Mouse (Mus musculus) ES-Bruce4 (cell line): ENCODE results near the gene Lpp. TPM values are rescaled to one million over a fixed set of nuclear protein-coding genes. Genes with fewer than 3 reads are reported as not detected.

ENCODE experiments used
- H3K27ac ChIP-seq: 2 replicates; pipeline ENCODE4 v1.5.1; 2012; ENCODE audit warnings: low read length, inconsistent platforms; ENCODE audit not compliant: insufficient read depth
- H3K27me3 ChIP-seq: 2 replicates; pipeline ENCODE4 v1.6.1; 2012; ENCODE audit warnings: mild to moderate bottlenecking, low read length, inconsistent platforms; ENCODE audit not compliant: control insufficient read depth, poor library complexity, insufficient read depth, severe bottlenecking
- H3K36me3 ChIP-seq: 2 replicates; pipeline ENCODE4 v1.6.1; 2012; ENCODE audit warnings: inconsistent platforms, mild to moderate bottlenecking, low read length, moderate library complexity; ENCODE audit not compliant: control insufficient read depth, poor library complexity, insufficient read depth, severe bottlenecking
- H3K4me1 ChIP-seq: one replicate; pipeline ENCODE4 v1.8.1; 2011; ENCODE audit warnings: low read length; ENCODE audit not compliant: control insufficient read depth, insufficient read depth
- H3K4me3 ChIP-seq: 2 replicates; pipeline ENCODE4 v1.5.1; 2011; ENCODE audit warnings: low read depth, mild to moderate bottlenecking, low read length
- H3K9ac ChIP-seq: 2 replicates; pipeline ENCODE4 v1.6.1; 2012; ENCODE audit warnings: low read depth, mild to moderate bottlenecking, inconsistent platforms; ENCODE audit not compliant: poor library complexity, severe bottlenecking
- H3K9me3 ChIP-seq: replicated peaks from 2 replicates; pipeline ENCODE4 v1.6.1; 2012; ENCODE audit warnings: mild to moderate bottlenecking, low read length, inconsistent platforms; ENCODE audit not compliant: control insufficient read depth, poor library complexity, insufficient read depth, severe bottlenecking
- CTCF ChIP-seq: IDR thresholded peaks from one replicate; pipeline ENCODE4 v1.8.1; 2011; ENCODE audit warnings: low read depth, low read length
- EP300 ChIP-seq: IDR thresholded peaks from 2 replicates; pipeline ENCODE4 v1.6.1; 2011; ENCODE audit warnings: low read depth, low read length; ENCODE audit not compliant: insufficient read depth
- POLR2A ChIP-seq: IDR thresholded peaks from one replicate; pipeline ENCODE4 v1.8.1; 2011; ENCODE audit warnings: low read length; ENCODE audit not compliant: insufficient read depth
- polyA plus RNA-seq: library from polyadenylated mRNA; stranded (reverse); fragments of >200 nt; gene quantifications from 2 replicates; pipeline ENCODE4 v1.2.4, GENCODE M21; 2011; ENCODE audit warnings: low read depth; ENCODE audit not compliant: missing spikeins, insufficient read depth, insufficient read length

Gene Lpp
- polyA plus RNA-seq, 1 experiment, result 48.5 TPM

DNA sequence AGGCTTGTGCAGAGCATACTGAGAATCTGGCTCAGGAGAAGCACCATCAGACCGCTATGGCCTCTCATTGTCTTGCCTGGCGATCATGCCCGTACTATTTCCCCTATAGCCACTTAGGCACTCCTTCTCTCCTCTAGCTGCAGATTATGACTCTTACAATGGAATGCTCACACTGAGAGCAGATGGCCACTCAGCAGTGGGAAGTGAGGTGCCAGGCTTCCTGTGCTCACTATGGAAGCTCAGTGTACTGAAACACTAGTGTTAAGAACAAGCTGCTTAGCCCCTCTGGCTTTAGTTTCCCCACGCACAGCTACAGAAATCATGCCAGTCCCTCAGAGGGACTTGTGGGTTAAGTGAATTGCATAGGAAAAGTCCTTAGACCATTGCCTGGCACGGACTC, 2.7 kb upstream of the Lpp start:
- Histone ChIP-seq H3K27ac (no peak overlapping the region), H3K36me3 (no peaks in the 10 kb centered on the region), H3K4me1 (peaks cover 7% of the 10 kb centered on the region), H3K9me3 (no peaks in the 10 kb centered on the region), H3K9ac (no peak overlapping the region), H3K4me3 (no peak overlapping the region), H3K27me3 (no peaks in the 10 kb centered on the region)
- no peak for TF ChIP-seq EP300
- TF ChIP-seq POLR2A, result no peak
- no peak for TF ChIP-seq CTCF

DNA sequence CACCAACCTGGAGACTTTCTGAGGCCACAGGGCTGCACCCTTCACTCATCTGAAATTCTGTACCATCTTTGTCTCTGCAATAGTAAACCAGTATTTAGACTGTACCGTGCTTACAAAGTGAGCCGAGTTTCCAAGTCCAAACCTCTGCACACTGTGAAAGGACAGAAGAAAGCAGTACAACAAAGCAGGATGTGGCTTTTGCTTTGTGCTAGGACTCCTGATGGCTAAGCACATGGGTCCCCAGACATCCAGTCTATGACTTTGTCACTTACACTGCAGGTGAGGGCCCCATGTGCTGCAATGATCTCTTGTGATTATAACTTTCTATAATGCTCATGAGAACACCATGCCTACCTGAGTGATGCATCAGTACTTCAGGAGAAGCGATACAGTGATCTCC, 2.2 kb upstream of the Lpp start:
- TF ChIP-seq EP300 (no peak), POLR2A (no peak), CTCF (no peak)
- Histone ChIP-seq H3K9me3 (no peaks in the 10 kb centered on the region), H3K4me3 (no peak overlapping the region), H3K27ac (no peak overlapping the region), H3K4me1 (peaks cover 7% of the 10 kb centered on the region), H3K27me3 (no peaks in the 10 kb centered on the region), H3K36me3 (no peaks in the 10 kb centered on the region), H3K9ac (no peak overlapping the region)

GRCm38 (mm10) chr16:24391901-24392300, 1.4 kb upstream of the Lpp start:
- H3K27me3 ChIP-seq, result no peaks in the 10 kb centered on the region
- no peak overlapping the region for H3K4me3 ChIP-seq
- H3K9ac ChIP-seq, result no peak overlapping the region
- H3K4me1 ChIP-seq, result peaks cover 7% of the 10 kb centered on the region
- H3K36me3 ChIP-seq, result no peaks in the 10 kb centered on the region
- no peak for TF ChIP-seq CTCF
- no peaks in the 10 kb centered on the region for H3K9me3 ChIP-seq
- peak overlapping the region; percentile 94 for H3K27ac ChIP-seq

GRCm38 (mm10) chr16:24393556-24394210, 376 bp downstream of the Lpp start:
- Histone ChIP-seq H3K36me3 (no peaks in the 10 kb centered on the region), H3K27ac (no peak overlapping the region), H3K9ac (peak overlapping the region; percentile 93), H3K27me3 (no peaks in the 10 kb centered on the region), H3K9me3 (no peaks in the 10 kb centered on the region), H3K4me1 (peaks cover 7% of the 10 kb centered on the region), H3K4me3 (peak overlapping the region; percentile 70)
- no peak for TF ChIP-seq POLR2A

DNA sequence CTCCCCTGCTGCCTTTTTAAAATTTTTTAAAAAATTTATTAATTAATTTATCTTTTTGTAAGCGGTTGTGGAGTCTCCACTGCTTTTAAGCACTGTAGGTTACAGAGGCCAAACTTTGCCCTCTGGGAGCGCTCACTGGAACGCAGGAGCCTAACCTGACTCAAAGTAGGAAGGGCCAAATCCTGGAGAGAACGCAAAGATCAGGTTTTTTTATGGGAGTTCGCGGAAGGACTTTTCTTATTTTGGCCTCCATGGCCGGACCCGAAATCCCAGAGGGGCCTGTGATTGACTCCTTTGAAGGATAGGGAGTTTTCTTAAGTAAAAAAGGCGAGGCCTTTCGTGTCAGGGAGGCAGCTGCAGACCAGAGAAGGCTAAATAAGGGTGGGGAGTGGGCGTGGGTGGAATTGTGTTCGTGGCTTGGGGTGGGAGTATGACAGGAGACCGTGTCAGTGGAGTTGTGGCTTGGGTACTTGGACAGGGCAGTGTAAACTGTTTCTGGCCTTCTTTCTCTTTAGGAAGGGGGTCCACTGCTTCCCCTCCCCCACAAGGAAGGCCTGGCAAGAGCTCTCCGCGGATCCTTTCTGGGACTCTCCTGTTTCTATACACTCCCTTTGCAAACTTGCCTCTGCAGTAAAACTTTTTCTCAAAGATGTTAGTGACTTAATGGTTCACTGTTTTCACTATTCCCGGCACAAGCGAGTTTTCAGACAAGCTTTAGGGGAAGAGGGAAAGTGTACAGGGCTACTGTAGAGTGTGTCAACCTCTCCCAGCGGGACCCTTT, 1.1 kb downstream of the Lpp start:
- TF ChIP-seq CTCF, result no peak
- no peak for TF ChIP-seq POLR2A
- TF ChIP-seq EP300, result no peak
- peak overlapping the region; percentile 70 for H3K4me3 ChIP-seq
- H3K9ac ChIP-seq, result peak overlapping the region; percentile 93
- 0 out of 2 replicates have a peak overlapping the region, but pooled peaks have one; percentile 6 for H3K27ac ChIP-seq
- peaks cover 7% of the 10 kb centered on the region for H3K4me1 ChIP-seq
- no peaks in the 10 kb centered on the region for H3K36me3 ChIP-seq
- no peaks in the 10 kb centered on the region for H3K9me3 ChIP-seq
- H3K27me3 ChIP-seq, result no peaks in the 10 kb centered on the region

- peak overlapping the region; percentile 93; the same call in 1 of the 2 replicates for H3K9ac ChIP-seq
These were observed 1.8 kb downstream of the Lpp start for GRCm38 (mm10) chr16:24395100-24395499.

More at GRCm38 (mm10) chr16:24395100-24395499, 1.8 kb downstream of the Lpp start:
- peak overlapping the region; percentile 70; the same call in 1 of the 2 replicates for H3K4me3 ChIP-seq
- H3K36me3 ChIP-seq, result no peaks in the 10 kb centered on the region
- H3K27me3 ChIP-seq, result no peaks in the 10 kb centered on the region
- no peaks in the 10 kb centered on the region for H3K9me3 ChIP-seq
- H3K27ac ChIP-seq, result 0 out of 2 replicates have a peak overlapping the region, but pooled peaks have one; percentile 6
- TF ChIP-seq POLR2A (no peak), EP300 (no peak), CTCF (no peak)
- H3K4me1 ChIP-seq, result peaks cover 8% of the 10 kb centered on the region
